Mouse (Mus musculus): ENCODE results near the gene Zbtb42. TPM values are rescaled to one million over a fixed set of nuclear protein-coding genes. Genes with fewer than 3 reads are reported as not detected.

Gene Zbtb42
- polyA plus RNA-seq (2015; fragmentation: Nextera tagmentation; extraction: Ambion mirVana), result 4.9 and 6.9 TPM in 2 replicates

DNA sequence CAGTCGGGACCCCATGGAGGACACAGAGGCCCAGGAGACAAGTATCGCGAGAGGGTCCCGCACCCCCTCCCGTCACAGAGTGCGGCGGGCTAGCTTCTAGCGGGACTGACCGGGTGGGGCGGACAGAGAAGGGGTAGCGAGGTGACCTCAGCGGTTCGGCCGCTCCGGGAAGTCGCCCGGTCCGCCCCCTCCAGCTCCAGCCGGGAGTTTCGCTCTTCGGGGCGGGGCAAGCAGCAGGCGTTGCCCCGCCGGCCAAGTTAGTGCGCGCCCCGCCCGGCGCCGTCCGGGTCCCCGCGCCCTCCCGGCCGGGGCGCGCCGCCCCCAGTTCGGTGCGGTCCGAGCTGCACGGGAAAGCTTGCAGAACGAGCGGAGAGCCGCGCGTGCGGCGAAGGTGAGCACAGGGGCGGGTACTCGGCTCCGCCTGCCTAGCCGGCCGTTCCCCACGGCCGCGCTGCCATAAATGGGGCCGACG lies at the start of gene Zbtb42:
Gene Zbtb42 (plus strand): TSS at position 274 of the 472 bp plus-strand sequence.
- H3K4me2 ChIP-seq (ENCODE audit: low read depth, low read length), result peak within 1 kb of the TSS; percentile 76
- peak; percentile 25 for ATAC-seq (replicated peaks; ENCODE audit: extremely low read depth, insufficient read depth, low FRiP score)
- H3K36me3 ChIP-seq (ENCODE audit: control insufficient read depth, insufficient read depth), result no peaks in the 10 kb centered on the region
- H3K27ac ChIP-seq (ENCODE audit: low read length), result peak within 1 kb of the TSS; percentile 83
- H3K27me3 ChIP-seq (ENCODE audit: control insufficient read depth, insufficient read depth, low read length), result peaks cover 12% of the 10 kb centered on the region
- under 1% methylated on average over 52 of the region's 60 CpGs for WGBS
- peak within 1 kb of the TSS; percentile 83 for H3K9ac ChIP-seq (ENCODE audit: low read length)
- H3K9me3 ChIP-seq (replicated peaks; ENCODE audit: control insufficient read depth, low read length), result no peaks in the 10 kb centered on the region
- peak within 1 kb of the TSS; percentile 61 for H3K4me3 ChIP-seq (ENCODE audit: low read length)
- H3K4me1 ChIP-seq (ENCODE audit: control insufficient read depth, insufficient read depth, low read length), result peaks cover 23% of the 10 kb centered on the region

DNA sequence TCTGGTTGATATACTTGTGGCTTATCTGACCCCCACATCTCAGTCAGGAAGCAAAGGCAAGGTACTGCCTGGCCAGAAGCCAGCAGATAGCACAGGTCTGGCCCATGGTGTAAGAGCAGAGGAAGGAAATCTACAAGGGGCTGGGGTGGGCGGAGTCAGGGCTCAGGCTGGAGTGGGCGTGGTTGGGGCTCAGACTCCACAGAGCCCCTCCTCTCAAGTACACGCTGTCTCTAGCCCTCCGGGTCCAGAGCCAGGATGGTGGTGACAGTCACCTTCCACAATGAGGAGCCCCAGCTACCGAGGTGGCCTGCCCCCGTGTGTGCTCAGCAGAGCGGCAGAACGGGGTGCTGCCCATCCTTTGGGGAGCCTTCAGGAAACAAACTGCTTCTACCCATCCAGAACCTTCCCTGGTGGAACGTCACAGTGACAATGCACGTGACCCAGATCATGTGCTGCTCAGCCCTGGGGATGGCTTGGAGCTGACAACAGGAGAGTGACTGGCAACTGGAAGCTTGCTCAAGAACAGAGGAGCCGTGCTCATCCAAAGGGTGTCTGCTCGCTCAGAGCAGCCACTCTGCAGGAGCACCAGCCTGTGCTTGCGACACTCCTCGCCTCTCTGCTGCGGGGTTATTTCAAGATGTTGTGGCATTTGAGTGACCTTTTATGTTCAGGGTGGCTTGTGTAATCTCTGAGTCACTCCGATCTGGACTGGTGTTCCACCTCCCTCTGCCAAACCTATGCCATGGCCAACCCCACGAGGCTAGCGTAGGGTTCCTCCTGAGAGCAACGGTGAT lies 49.5 kb upstream of the Zbtb42 start:
- H3K27me3 ChIP-seq (ENCODE audit: control insufficient read depth, insufficient read depth, low read length), result no peaks in the 10 kb centered on the region
- no peaks in the 10 kb centered on the region for H3K9me3 ChIP-seq (replicated peaks; ENCODE audit: control insufficient read depth, low read length)
- peaks cover 6% of the 10 kb centered on the region; the same call in 1 of the 2 replicates for H3K36me3 ChIP-seq (ENCODE audit: control insufficient read depth, insufficient read depth)
- H3K4me2 ChIP-seq (ENCODE audit: low read depth, low read length), result peak overlapping the region; percentile 72
- peak overlapping the region; percentile 65 for H3K9ac ChIP-seq (ENCODE audit: low read length)
- WGBS, result 16% methylated on average over 19 of the region's 19 CpGs
- peaks cover 20% of the 10 kb centered on the region for H3K4me1 ChIP-seq (ENCODE audit: control insufficient read depth, insufficient read depth, low read length)
- peak overlapping the region; percentile 43 for H3K27ac ChIP-seq (ENCODE audit: low read length)
- peak overlapping the region; percentile 42 for H3K4me3 ChIP-seq (ENCODE audit: low read length)
- peak; percentile 82 for ATAC-seq (replicated peaks; ENCODE audit: extremely low read depth, insufficient read depth, low FRiP score)

- 92% methylated on average over 12 of the region's 12 CpGs for WGBS
- Histone ChIP-seq H3K4me3 (ENCODE audit: low read length) (no peak overlapping the region), H3K9ac (ENCODE audit: low read length) (no peak overlapping the region), H3K4me2 (ENCODE audit: low read depth, low read length) (no peak overlapping the region), H3K4me1 (ENCODE audit: control insufficient read depth, insufficient read depth, low read length) (peaks cover 20% of the 10 kb centered on the region), H3K27me3 (ENCODE audit: control insufficient read depth, insufficient read depth, low read length) (no peaks in the 10 kb centered on the region), H3K27ac (ENCODE audit: low read length) (no peak overlapping the region), H3K9me3 (replicated peaks; ENCODE audit: control insufficient read depth, low read length) (no peaks in the 10 kb centered on the region), H3K36me3 (ENCODE audit: control insufficient read depth, insufficient read depth) (peaks cover 6% of the 10 kb centered on the region; the same call in 1 of the 2 replicates)
- ATAC-seq (replicated peaks; ENCODE audit: extremely low read depth, insufficient read depth, low FRiP score), result no peak
These were observed 48.6 kb upstream of the Zbtb42 start for GRCm38 (mm10) chr12:112630029-112630428.

GRCm38 (mm10) chr12:112630796-112631195 lies 47.8 kb upstream of the Zbtb42 start:
- 80% methylated on average over 5 of the region's 5 CpGs for WGBS
- H3K4me3 ChIP-seq (ENCODE audit: low read length), result no peak overlapping the region
- no peak overlapping the region for H3K9ac ChIP-seq (ENCODE audit: low read length)
- no peaks in the 10 kb centered on the region for H3K9me3 ChIP-seq (replicated peaks; ENCODE audit: control insufficient read depth, low read length)
- no peak overlapping the region for H3K27ac ChIP-seq (ENCODE audit: low read length)
- peaks cover 20% of the 10 kb centered on the region for H3K4me1 ChIP-seq (ENCODE audit: control insufficient read depth, insufficient read depth, low read length)
- H3K27me3 ChIP-seq (ENCODE audit: control insufficient read depth, insufficient read depth, low read length), result no peaks in the 10 kb centered on the region
- no peak for ATAC-seq (replicated peaks; ENCODE audit: extremely low read depth, insufficient read depth, low FRiP score)
- H3K4me2 ChIP-seq (ENCODE audit: low read depth, low read length), result no peak overlapping the region
- peaks cover 6% of the 10 kb centered on the region; the same call in 1 of the 2 replicates for H3K36me3 ChIP-seq (ENCODE audit: control insufficient read depth, insufficient read depth)

- Histone ChIP-seq H3K27ac (ENCODE audit: low read length) (no peak overlapping the region), H3K27me3 (ENCODE audit: control insufficient read depth, insufficient read depth, low read length) (no peaks in the 10 kb centered on the region), H3K9ac (ENCODE audit: low read length) (no peak overlapping the region), H3K4me3 (ENCODE audit: low read length) (no peak overlapping the region), H3K36me3 (ENCODE audit: control insufficient read depth, insufficient read depth) (peaks cover 6% of the 10 kb centered on the region; the same call in 1 of the 2 replicates), H3K9me3 (replicated peaks; ENCODE audit: control insufficient read depth, low read length) (no peaks in the 10 kb centered on the region), H3K4me2 (ENCODE audit: low read depth, low read length) (no peak overlapping the region), H3K4me1 (ENCODE audit: control insufficient read depth, insufficient read depth, low read length) (peaks cover 20% of the 10 kb centered on the region)
- WGBS, result 29% methylated on average over 1 of the region's 1 CpGs
- no peak for ATAC-seq (replicated peaks; ENCODE audit: extremely low read depth, insufficient read depth, low FRiP score)
These were observed 47.2 kb upstream of the Zbtb42 start for GRCm38 (mm10) chr12:112631472-112631871.

DNA sequence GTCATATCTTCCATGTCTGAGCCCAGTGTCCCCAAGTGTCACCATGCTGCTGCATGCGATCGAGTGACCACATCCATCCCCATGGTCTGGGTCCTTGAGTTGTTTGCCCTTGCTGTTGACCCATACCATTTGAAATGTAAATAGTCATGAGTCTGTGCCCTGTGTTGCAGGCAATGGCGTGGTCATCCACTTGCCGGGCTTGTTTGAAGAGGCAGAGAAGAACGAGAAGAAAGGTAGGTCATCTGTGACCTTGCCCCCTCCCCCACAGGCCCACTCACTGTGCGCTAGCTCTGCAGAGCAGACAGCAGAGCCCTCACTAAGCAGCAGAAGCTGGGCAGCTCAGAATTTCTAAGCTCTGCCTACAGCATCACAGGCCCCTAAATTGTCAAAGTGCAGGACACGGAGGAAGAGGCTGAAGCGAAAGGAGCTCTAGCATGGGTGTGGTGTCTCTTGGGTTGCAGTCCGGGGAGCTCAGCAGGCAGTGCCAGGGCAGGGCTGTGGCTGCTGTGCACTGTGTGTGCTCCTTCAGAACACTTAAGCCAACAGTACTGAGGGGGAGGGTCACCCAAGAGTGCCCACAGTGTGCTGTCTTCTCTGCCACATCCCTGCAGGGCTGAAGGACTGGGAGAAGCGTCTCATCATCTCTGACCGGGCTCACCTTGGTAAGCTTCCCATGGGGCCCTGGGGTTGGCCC lies 46.4 kb upstream of the Zbtb42 start:
- Histone ChIP-seq H3K9me3 (replicated peaks; ENCODE audit: control insufficient read depth, low read length) (no peaks in the 10 kb centered on the region), H3K36me3 (ENCODE audit: control insufficient read depth, insufficient read depth) (peaks cover 6% of the 10 kb centered on the region; the same call in 1 of the 2 replicates), H3K4me1 (ENCODE audit: control insufficient read depth, insufficient read depth, low read length) (peaks cover 20% of the 10 kb centered on the region), H3K4me3 (ENCODE audit: low read length) (no peak overlapping the region), H3K27ac (ENCODE audit: low read length) (no peak overlapping the region), H3K27me3 (ENCODE audit: control insufficient read depth, insufficient read depth, low read length) (no peaks in the 10 kb centered on the region), H3K9ac (ENCODE audit: low read length) (no peak overlapping the region), H3K4me2 (ENCODE audit: low read depth, low read length) (no peak overlapping the region)
- no peak for ATAC-seq (replicated peaks; ENCODE audit: extremely low read depth, insufficient read depth, low FRiP score)
- WGBS, result 75% methylated on average over 11 of the region's 11 CpGs

DNA sequence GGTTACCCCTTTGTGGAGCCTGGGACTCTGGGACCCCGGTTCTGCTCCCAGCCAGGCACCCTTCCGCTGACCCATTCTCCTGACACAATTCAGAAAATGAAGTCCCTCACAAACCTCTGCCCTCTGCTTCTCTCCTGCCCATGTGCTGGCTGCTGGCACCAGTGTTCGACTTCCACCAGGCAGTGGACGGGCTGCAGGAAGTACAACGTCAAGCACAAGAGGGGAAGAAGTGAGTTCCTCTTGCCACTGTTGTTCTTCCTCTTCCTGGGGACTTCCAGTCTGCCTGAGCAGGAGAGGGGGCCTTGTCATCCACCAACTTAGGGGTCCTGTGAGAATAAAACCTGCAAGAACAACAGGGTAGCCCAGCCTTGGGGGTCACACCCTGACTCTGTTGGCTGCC lies 45.7 kb upstream of the Zbtb42 start:
- 62% methylated on average over 5 of the region's 5 CpGs for WGBS
- peaks cover 6% of the 10 kb centered on the region; the same call in 1 of the 2 replicates for H3K36me3 ChIP-seq (ENCODE audit: control insufficient read depth, insufficient read depth)
- H3K4me3 ChIP-seq (ENCODE audit: low read length), result no peak overlapping the region
- no peaks in the 10 kb centered on the region for H3K27me3 ChIP-seq (ENCODE audit: control insufficient read depth, insufficient read depth, low read length)
- H3K9ac ChIP-seq (ENCODE audit: low read length), result no peak overlapping the region
- ATAC-seq (replicated peaks; ENCODE audit: extremely low read depth, insufficient read depth, low FRiP score), result no peak
- H3K4me1 ChIP-seq (ENCODE audit: control insufficient read depth, insufficient read depth, low read length), result peaks cover 18% of the 10 kb centered on the region
- no peaks in the 10 kb centered on the region for H3K9me3 ChIP-seq (replicated peaks; ENCODE audit: control insufficient read depth, low read length)
- H3K27ac ChIP-seq (ENCODE audit: low read length), result no peak overlapping the region
- H3K4me2 ChIP-seq (ENCODE audit: low read depth, low read length), result no peak overlapping the region

DNA sequence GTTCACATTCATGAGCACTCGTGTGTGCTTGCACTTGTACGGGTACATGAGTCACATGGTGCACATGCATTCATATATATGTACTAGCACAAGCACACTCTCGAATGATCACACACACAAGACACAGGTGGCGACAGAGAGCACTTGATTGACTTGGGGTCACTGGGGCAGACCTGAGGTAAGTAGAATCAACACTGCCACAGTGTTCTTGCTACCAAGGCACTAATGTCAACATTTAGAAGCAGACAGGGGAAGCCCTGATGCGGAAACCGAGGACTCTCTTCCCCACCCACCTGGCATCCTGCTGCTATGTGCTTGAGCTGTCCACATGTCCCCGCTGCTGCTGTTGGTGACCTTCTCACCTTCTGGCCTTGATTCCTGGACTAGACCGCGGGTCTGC lies 44.9 kb upstream of the Zbtb42 start:
- H3K36me3 ChIP-seq (ENCODE audit: control insufficient read depth, insufficient read depth), result peaks cover 6% of the 10 kb centered on the region; the same call in 1 of the 2 replicates
- H3K4me2 ChIP-seq (ENCODE audit: low read depth, low read length), result no peak overlapping the region
- 67% methylated on average over 9 of the region's 9 CpGs for WGBS
- no peak overlapping the region for H3K27ac ChIP-seq (ENCODE audit: low read length)
- H3K4me3 ChIP-seq (ENCODE audit: low read length), result no peak overlapping the region
- H3K27me3 ChIP-seq (ENCODE audit: control insufficient read depth, insufficient read depth, low read length), result no peaks in the 10 kb centered on the region
- no peak overlapping the region for H3K9ac ChIP-seq (ENCODE audit: low read length)
- no peak for ATAC-seq (replicated peaks; ENCODE audit: extremely low read depth, insufficient read depth, low FRiP score)
- H3K9me3 ChIP-seq (replicated peaks; ENCODE audit: control insufficient read depth, low read length), result no peaks in the 10 kb centered on the region
- H3K4me1 ChIP-seq (ENCODE audit: control insufficient read depth, insufficient read depth, low read length), result peaks cover 10% of the 10 kb centered on the region

DNA sequence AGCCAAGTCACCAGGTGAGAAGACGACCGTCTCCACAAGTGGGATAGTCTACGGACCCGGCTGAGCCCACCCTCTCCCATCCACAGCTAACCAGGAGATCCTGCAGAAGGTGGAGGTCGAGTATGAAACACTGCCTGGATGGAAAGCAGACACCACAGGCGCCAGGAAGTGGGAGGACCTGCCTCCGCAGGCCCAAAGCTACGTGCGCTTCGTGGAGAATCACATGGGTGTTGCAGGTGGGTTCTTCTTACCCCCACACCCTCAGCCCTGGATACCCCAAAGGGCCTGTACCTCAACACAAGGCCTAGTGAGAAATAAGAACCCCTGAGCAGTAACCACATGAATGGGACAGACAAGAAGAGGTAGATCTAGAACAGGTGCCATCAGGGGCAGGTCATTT lies 39.1 kb upstream of the Zbtb42 start:
- Histone ChIP-seq H3K4me1 (ENCODE audit: control insufficient read depth, insufficient read depth, low read length) (peaks cover 4% of the 10 kb centered on the region; the same call in 1 of the 2 replicates), H3K9me3 (replicated peaks; ENCODE audit: control insufficient read depth, low read length) (no peaks in the 10 kb centered on the region), H3K36me3 (ENCODE audit: control insufficient read depth, insufficient read depth) (peaks cover 8% of the 10 kb centered on the region; the same call in 1 of the 2 replicates), H3K4me3 (ENCODE audit: low read length) (no peak overlapping the region), H3K27ac (ENCODE audit: low read length) (no peak overlapping the region), H3K4me2 (ENCODE audit: low read depth, low read length) (no peak overlapping the region), H3K9ac (ENCODE audit: low read length) (no peak overlapping the region), H3K27me3 (ENCODE audit: control insufficient read depth, insufficient read depth, low read length) (no peaks in the 10 kb centered on the region)
- ATAC-seq (replicated peaks; ENCODE audit: extremely low read depth, insufficient read depth, low FRiP score), result no peak
- WGBS, result 74% methylated on average over 10 of the region's 10 CpGs

Measured in heart, embryonic 16.5 days (tissue).